Mouse (Mus musculus) bone marrow, adult 2 months (tissue): ENCODE measurements around the gene Vezf1.

Source experiments
- CTCF ChIP-seq: fragments of 200-500 bp; IDR thresholded peaks from 2 replicates; pipeline ENCODE4 v1.5.1; 2011; ENCODE audit warnings: low read length, control low read depth; ENCODE audit not compliant: control insufficient read depth, insufficient read depth
- POLR2A ChIP-seq: fragments of 200-500 bp; IDR thresholded peaks from 2 replicates; pipeline ENCODE4 v1.6.1; 2011; ENCODE audit warnings: low read depth, mild to moderate bottlenecking, control low read depth, low read length, borderline replicate concordance; ENCODE audit not compliant: control insufficient read depth

DNA sequence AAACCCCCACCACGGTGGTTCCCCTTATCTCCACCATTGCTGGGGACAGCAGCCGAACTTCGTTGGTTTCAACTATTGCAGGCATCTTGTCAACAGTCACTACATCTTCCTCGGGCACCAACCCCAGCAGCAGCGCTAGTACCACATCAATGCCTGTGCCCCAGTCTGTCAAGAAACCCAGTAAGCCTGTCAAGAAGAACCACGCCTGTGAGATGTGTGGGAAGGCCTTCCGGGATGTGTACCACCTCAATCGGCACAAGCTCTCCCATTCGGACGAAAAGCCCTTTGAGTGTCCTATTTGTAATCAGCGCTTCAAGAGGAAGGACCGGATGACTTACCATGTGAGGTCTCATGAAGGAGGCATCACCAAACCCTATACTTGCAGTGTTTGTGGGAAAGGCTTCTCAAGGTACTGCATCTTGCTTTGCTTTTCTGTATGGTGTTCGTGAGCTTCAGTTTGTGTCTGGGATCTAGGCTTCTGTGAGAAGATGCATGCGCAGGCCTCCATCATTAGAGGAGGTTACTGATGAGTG is 5.3 kb downstream of the Vezf1 start:
- TF ChIP-seq CTCF (no peak), POLR2A (no peak)
